Mouse (Mus musculus): ENCODE measurements around the gene Slco4a1.

Slco4a1 gene

DNA sequence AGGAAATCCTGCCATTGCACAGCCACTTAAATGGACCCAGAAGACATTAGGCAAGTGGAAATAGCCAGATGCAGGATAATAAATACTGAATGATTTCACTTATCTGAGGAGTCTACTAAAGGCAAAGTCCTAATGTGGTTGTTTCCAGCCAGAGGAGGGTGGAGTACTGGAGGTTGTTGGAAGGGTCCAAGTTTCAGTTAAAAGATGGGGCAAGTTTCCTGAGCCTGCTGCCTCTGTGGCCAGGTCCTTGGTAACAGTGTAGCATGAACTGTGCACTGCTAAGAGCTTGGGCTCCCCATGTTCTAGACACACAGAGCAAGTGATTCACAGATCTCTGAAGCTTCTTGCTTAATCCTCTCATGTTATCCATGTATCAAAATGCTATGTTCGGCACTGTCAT lies 10.1 kb upstream of the Slco4a1 start:
- no peak for DNase-seq

GRCm38 (mm10) chr2:180449007-180449406 lies 7.0 kb upstream of the Slco4a1 start:
- no peak for DNase-seq

GRCm38 (mm10) chr2:180450529-180450928 lies 5.5 kb upstream of the Slco4a1 start:
- DNase-seq = no peak

GRCm38 (mm10) chr2:180456705-180457104 lies 660 bp downstream of the Slco4a1 start:
- no peak for DNase-seq

- no peak for DNase-seq
Measured at GRCm38 (mm10) chr2:180457680-180458079, 1.6 kb downstream of the Slco4a1 start.

- DNase-seq = no peak
Measured at GRCm38 (mm10) chr2:180459437-180459836, 3.4 kb downstream of the Slco4a1 start.

DNA sequence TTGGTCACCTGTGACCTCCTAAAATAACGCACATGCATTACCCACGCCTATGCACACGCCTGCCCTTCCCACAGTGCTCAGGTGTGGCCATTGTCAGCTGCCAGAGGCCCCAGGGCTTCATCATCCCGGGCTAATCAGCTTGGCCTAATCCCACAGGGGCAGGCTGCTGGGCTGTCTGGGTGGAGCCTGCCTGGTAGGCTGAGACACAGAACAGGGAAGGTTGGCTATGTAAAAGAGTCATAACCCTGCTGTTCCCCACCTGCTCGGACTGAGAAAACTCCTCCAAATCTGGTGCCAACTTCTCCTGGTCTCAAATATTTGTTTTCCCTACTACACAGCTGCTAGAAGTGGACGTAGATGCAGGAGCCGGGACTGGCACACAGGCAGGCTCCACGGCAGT lies 4.8 kb downstream of the Slco4a1 start:
- DNase-seq = no peak

- peak in 1 of 2 experiments; percentile 19 for DNase-seq
Measured at GRCm38 (mm10) chr2:180462593-180462992, 6.5 kb downstream of the Slco4a1 start.

DNA sequence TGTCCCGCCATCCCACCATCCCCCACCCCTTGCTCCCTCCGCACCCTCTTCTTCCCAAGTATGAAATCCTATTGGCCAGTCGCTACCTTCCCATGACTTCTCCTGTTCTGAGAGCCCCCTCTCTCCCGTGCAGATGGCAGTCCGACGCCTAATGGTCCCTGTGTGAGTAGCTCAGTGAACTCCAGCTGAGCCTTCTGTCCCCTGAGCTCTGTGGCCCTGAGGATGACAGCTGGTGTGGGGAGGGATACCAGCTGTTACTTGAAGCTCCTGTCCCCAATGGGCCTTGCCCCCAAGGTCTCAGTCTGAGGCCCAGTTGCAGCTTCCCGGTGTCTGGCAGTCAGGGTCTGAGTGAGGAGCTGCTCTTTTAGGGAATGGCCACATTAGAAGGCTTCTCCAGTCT lies 10.5 kb downstream of the Slco4a1 start:
- peak in 1 of 2 experiments; percentile 55 for DNase-seq

GRCm38 (mm10) chr2:180468871-180469270 lies 12.8 kb downstream of the Slco4a1 start:
- no peak for DNase-seq

GRCm38 (mm10) chr2:180469768-180470167 lies 13.7 kb downstream of the Slco4a1 start:
- DNase-seq = no peak

DNA sequence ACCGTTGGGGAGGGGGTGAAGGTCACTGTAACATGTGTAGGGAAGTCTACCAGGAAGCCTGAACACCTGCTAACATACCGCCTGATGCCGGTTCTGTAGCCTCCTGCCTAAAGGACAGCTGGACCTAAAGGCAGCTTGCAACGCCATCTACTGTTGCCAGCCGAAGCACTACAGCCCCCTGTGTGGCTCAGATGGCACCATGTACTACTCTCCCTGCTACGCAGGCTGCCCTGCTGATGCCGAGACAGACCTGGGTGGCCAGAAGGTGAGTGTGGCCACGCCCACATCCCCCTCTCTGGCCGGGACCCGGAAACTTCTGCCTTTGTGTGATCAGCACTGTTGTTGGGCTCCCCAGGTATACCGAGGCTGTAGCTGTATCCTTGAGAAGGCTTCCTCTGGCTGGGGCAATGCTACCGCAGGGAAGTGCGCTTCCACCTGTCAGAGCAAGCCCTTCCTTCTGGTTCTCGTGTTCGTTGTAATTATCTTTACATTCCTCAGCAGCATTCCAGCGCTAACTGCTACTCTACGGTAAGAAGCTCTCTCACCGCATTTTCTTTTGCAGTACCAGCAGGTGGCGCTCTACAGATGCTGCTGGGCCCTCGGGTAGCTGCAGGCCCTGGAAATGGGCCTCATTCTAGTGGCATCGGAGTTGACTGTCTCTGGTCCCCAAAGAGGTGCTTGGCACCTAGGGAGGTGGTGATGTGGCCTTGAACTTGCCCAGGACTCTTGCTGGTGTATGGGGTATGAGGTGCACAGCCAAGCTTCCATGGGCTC lies 16.4 kb downstream of the Slco4a1 start:
- DNase-seq = peak in 1 of 2 experiments; percentile 58

- DNase-seq = peak in 1 of 2 experiments; percentile 51
Measured at GRCm38 (mm10) chr2:180473080-180473440, 17.0 kb downstream of the Slco4a1 start.

DNA sequence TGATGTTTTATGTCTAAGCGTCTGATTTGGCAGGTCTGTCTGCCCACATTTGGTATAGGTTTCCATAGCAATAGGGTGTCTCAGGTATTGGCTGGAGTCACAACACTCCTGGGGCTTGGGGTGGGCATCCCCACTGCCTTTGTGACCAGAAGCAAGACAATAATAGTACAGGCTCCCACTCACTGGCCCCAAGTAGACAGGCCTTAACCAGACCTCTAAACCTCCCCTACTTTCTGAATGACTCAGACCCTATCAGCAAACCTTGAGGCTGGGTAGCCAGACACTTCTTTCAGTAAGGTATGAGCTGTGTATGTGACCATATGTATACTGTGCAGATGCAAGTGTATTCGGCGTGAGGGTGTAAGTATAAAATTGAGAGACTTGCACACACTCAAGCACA lies 18.8 kb downstream of the Slco4a1 start:
- DNase-seq = no peak

- DNase-seq = no peak
Measured at GRCm38 (mm10) chr2:180482274-180482673, 26.2 kb downstream of the Slco4a1 start.

DNA sequence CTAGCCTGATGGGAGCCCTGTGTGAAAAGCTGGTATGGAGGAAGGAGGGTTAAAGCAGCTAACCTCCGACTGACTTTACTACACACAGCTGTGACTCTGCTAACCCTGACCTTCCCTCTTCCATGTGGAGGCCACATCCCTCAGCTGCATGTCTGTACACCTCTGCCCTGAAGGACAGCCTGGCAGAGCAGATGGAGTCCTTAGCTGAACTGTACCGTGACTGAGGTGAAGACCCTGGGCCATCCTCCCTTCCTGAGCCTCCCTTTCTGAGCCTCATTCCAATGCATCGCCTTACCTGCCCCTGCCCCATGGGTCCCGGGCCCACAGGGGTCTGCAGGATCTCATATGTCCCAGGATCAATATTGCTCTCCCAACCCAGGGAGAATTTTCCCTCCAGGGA lies 28.8 kb downstream of the Slco4a1 start:
- DNase-seq = no peak

DNA sequence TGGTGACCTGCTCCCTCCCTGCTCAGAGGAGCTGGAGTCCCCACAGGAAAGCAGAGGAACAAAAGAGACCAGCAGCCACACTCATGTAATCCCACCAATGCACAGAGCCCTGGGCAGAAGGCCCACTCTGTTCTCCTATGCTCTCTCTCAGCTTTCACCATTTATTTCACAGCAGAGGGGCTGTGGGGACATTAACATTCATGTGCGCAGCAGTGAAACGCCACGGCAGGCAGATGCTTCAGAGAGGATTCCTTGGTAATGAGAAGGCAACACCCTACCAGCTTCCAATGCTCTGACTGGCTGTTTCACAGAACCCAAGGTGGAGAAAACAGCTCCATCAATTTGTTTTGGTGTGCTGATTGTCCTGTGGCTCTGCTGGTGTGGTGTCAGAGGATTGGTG lies 29.3 kb downstream of the Slco4a1 start:
- no peak for DNase-seq

- no peak for DNase-seq
Measured at GRCm38 (mm10) chr2:180488210-180488751, 32.2 kb downstream of the Slco4a1 start.

- no peak for DNase-seq
Measured at GRCm38 (mm10) chr2:180495906-180496305, 39.9 kb downstream of the Slco4a1 start.

GRCm38 (mm10) chr2:180499741-180500140 lies 43.7 kb downstream of the Slco4a1 start, which contains the start of gene Ntsr1:
TSS of gene Ntsr1 (plus strand) at chr2:180499976.
- no peak for DNase-seq

GRCm38 (mm10) chr2:180500726-180501125 lies 44.7 kb downstream of the Slco4a1 start:
- DNase-seq = no peak

- DNase-seq = no peak
Measured at GRCm38 (mm10) chr2:180501217-180501967, 45.3 kb downstream of the Slco4a1 start.

- DNase-seq = no peak
Measured at GRCm38 (mm10) chr2:180506281-180506680, 50.2 kb downstream of the Slco4a1 start.
